Mouse (Mus musculus) small intestine, adult 2 months (tissue): ENCODE measurements around the gene Morf4l2. TPM values are rescaled to one million over a fixed set of nuclear protein-coding genes. Genes with fewer than 3 reads are reported as not detected.
"Not testable (repeated sequence)": the region's sequence is repeated elsewhere in the genome, so short reads cannot be mapped to it uniquely, and the experiment has no call there.

Experiments used
- H3K27ac ChIP-seq: fragments of 200-500 bp; 2 replicates; pipeline ENCODE4 v1.5.1; 2012; ENCODE audit warnings: low read depth, low read length, control low read depth, inconsistent platforms; ENCODE audit not compliant: insufficient read depth
- H3K27me3 ChIP-seq: fragments of 200-500 bp; 2 replicates; pipeline ENCODE4 v1.6.1; 2012; ENCODE audit warnings: mild to moderate bottlenecking, moderate library complexity, low read length, inconsistent platforms; ENCODE audit not compliant: control insufficient read depth, insufficient read depth
- H3K36me3 ChIP-seq: fragments of 200-500 bp; 2 replicates; pipeline ENCODE4 v1.6.1; 2012; ENCODE audit warnings: mild to moderate bottlenecking, low read length, control low read depth, inconsistent platforms; ENCODE audit not compliant: control insufficient read depth, insufficient read depth
- H3K4me1 ChIP-seq: fragments of 200-500 bp; 2 replicates; pipeline ENCODE4 v1.6.1; 2012; ENCODE audit warnings: low read length, inconsistent platforms, mixed read lengths; ENCODE audit not compliant: control insufficient read depth, insufficient read depth, insufficient read length
- H3K4me3 ChIP-seq: fragments of 200-500 bp; 2 replicates; pipeline ENCODE4 v1.5.1; 2012; ENCODE audit warnings: low read depth, mild to moderate bottlenecking, control low read depth, inconsistent platforms, low read length, moderate library complexity
- CTCF ChIP-seq: fragments of 200-500 bp; IDR thresholded peaks from 2 replicates; pipeline ENCODE4 v1.5.1; 2012; ENCODE audit warnings: low read depth, mild to moderate bottlenecking, control low read depth, inconsistent platforms, low read length, moderate library complexity, mixed read lengths; ENCODE audit not compliant: insufficient replicate concordance, insufficient read length; ENCODE audit errors: extremely low read depth
- POLR2A ChIP-seq: fragments of 200-500 bp; IDR thresholded peaks from 2 replicates; pipeline ENCODE4 v1.6.1; 2012; ENCODE audit warnings: low read depth, mild to moderate bottlenecking, control low read depth, inconsistent platforms, low read length, moderate library complexity
- WGBS: fragments of 180-500 bp; shearing (Covaris S2); methylation state at CpG from one replicate; pipeline ENCODE4 v1.1.7; 2018; 5-methylcytosine and 5-hydroxymethylcytosine counted together
- polyA plus RNA-seq: library from polyadenylated mRNA; depleted of rRNA; stranded (reverse); fragments of >200 nt; gene quantifications from 2 replicates; pipeline ENCODE4 v1.2.3, GENCODE M21; 2012

Morf4l2 gene
- polyA plus RNA-seq, 1 experiment = 11.4 TPM

- no peak overlapping the region for H3K27ac ChIP-seq
- TF ChIP-seq POLR2A = no peak
- no peak for TF ChIP-seq CTCF
- peak overlapping the region; percentile 38; the same call in 1 of the 2 replicates for H3K4me3 ChIP-seq
- no peaks in the 10 kb centered on the region for H3K27me3 ChIP-seq
- H3K4me1 ChIP-seq = peaks cover 2% of the 10 kb centered on the region; the same call in 1 of the 2 replicates
- peaks cover 4% of the 10 kb centered on the region; the same call in 1 of the 2 replicates for H3K36me3 ChIP-seq
- 15% methylated on average over 15 of the region's 15 CpGs for WGBS
These were observed 3.3 kb downstream of the Morf4l2 start for GRCm38 (mm10) chrX:136740087-136740790.

- no peaks in the 10 kb centered on the region for H3K27me3 ChIP-seq
- TF ChIP-seq POLR2A (no peak), CTCF (no peak)
- WGBS = 73% methylated on average over 4 of the region's 4 CpGs
- H3K27ac ChIP-seq = no peak overlapping the region
- H3K4me1 ChIP-seq = no peaks in the 10 kb centered on the region
- no peak overlapping the region for H3K4me3 ChIP-seq
- H3K36me3 ChIP-seq = 0 out of 2 replicates have a peak, but pooled peaks cover 2% of the 10 kb centered on the region
These were observed 11.5 kb downstream of the Morf4l2 start for GRCm38 (mm10) chrX:136732016-136732415.

- H3K4me3 ChIP-seq, H3K27ac ChIP-seq, H3K4me1 ChIP-seq, H3K27me3 ChIP-seq, H3K36me3 ChIP-seq: not testable (repeated sequence)
- 73% methylated on average over 3 of the region's 3 CpGs for WGBS
These were observed 28.6 kb downstream of the Morf4l2 start for GRCm38 (mm10) chrX:136714742-136715474.

GRCm38 (mm10) chrX:136708782-136709181, 34.7 kb downstream of the Morf4l2 start:
- Histone ChIP-seq H3K4me1 (no peaks in the 10 kb centered on the region), H3K4me3 (peak overlapping the region; percentile 72), H3K36me3 (no peaks in the 10 kb centered on the region), H3K27me3 (no peaks in the 10 kb centered on the region), H3K27ac (no peak overlapping the region)
- TF ChIP-seq CTCF (no peak), POLR2A (no peak)
- WGBS = 26% methylated on average over 14 of the region's 14 CpGs

DNA sequence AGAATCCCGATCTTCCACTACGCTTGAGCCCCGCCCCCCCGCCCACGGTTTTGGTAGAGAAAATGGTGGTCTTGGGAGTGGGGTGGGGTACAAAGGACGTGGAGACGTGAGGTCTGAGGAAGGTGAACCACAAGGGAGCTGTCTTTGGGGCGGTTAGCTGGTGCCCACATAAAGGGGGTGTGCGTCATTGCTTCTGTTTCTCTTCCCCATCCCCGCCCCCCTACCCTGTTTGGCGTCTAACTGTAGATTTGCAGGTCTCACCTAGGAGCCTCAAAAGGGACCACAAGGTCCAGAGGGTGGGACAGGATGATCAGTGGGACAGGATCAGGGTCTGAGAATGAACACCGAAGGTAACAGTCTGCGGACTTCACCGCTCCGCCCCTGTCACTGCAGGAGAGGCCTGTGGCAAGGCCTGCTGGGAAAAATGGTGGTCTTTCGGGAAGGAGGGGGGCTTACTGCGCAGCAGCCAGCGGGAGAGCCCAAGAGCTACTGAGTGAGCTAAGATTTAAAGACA, 35.3 kb downstream of the Morf4l2 start:
- peak overlapping the region; percentile 72 for H3K4me3 ChIP-seq
- TF ChIP-seq CTCF = no peak
- TF ChIP-seq POLR2A = no peak
- no peaks in the 10 kb centered on the region for H3K36me3 ChIP-seq
- WGBS = 21% methylated on average over 18 of the region's 18 CpGs
- H3K4me1 ChIP-seq = no peaks in the 10 kb centered on the region
- no peak overlapping the region for H3K27ac ChIP-seq
- no peaks in the 10 kb centered on the region for H3K27me3 ChIP-seq

DNA sequence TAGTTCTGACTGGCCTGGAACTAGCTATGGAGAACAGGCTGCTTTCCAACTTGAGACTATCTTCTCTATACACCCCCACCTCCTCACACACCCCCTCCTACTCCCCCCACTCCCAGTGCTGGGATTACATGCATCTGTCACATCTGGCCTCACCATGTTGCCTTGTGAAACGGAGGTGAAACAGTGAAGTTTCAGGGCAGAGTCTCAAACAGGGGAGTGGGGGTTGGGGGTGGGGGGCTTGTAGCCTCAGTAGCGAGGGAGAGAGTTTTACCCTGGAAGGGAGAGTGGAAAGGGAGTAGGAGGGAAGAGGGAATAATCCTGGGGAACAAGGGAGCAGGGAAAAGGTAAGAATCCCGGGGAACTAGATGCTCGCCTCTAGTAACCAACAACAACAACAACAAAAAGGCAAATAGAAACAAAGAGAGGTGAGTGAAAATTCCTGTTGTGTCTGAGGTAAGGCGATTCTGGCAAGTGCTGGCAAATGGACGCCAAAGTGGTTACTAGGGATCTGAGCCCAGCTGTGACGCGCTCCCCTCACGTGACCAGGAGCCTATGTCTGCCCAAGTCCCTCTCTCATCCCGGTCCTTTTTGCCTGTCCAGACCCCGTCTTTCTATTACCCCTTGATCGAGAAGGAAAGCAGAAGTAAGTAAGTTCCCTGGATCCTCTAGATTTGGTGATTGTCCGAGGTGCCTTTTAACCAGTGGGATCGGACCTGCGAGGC, 35.9 kb downstream of the Morf4l2 start, which contains the start of gene Tceal1:
Gene Tceal1 (plus strand): TSS at position 537 of the 722 bp plus-strand sequence.
- H3K27ac ChIP-seq = no peak within 1 kb of the TSS
- WGBS = 14% methylated on average over 15 of the region's 15 CpGs
- H3K27me3 ChIP-seq = no peaks in the 10 kb centered on the region
- TF ChIP-seq POLR2A (no peak), CTCF (no peak)
- H3K36me3 ChIP-seq = no peaks in the 10 kb centered on the region
- no peaks in the 10 kb centered on the region for H3K4me1 ChIP-seq
- H3K4me3 ChIP-seq = peak within 1 kb of the TSS; percentile 72

GRCm38 (mm10) chrX:136693196-136693595, 50.3 kb downstream of the Morf4l2 start:
- TF ChIP-seq CTCF = no peak
- no peak for TF ChIP-seq POLR2A
- H3K4me1 ChIP-seq = no peaks in the 10 kb centered on the region
- no peak overlapping the region for H3K27ac ChIP-seq
- no peak overlapping the region for H3K4me3 ChIP-seq
- H3K36me3 ChIP-seq = no peaks in the 10 kb centered on the region
- no peaks in the 10 kb centered on the region for H3K27me3 ChIP-seq
- 80% methylated on average over 5 of the region's 5 CpGs for WGBS
